Mouse (Mus musculus) natural killer cell, adult 2 months (primary cell): Measurements from ENCODE around the gene Sult6b2.
A peak's percentile ranks its signal among the peaks of the same experiment; 100 is the strongest.

Source experiments
- DNase-seq, 2 experiments: peaks; one replicate each; pipeline ENCODE4 v3.0.0; 2022; ENCODE audit warnings: low spot score in 2 of 2

Gene Sult6b2

GRCm38 (mm10) chr6:142779045-142779811 lies 25.1 kb downstream of the Sult6b2 start:
- peak; percentile 27 to 39 for DNase-seq

GRCm38 (mm10) chr6:142776935-142777334 lies 27.4 kb downstream of the Sult6b2 start:
- DNase-seq = no peak

- DNase-seq = no peak
Observed at GRCm38 (mm10) chr6:142773566-142773965, 30.7 kb downstream of the Sult6b2 start.

- DNase-seq = no peak
Observed at GRCm38 (mm10) chr6:142771643-142772042, 32.7 kb downstream of the Sult6b2 start.

- no peak for DNase-seq
Observed at GRCm38 (mm10) chr6:142769896-142770295, 34.4 kb downstream of the Sult6b2 start.

- DNase-seq = no peak
Observed at GRCm38 (mm10) chr6:142767305-142767704, 37.0 kb downstream of the Sult6b2 start.

- no peak for DNase-seq
Observed at GRCm38 (mm10) chr6:142764933-142765332, 39.4 kb downstream of the Sult6b2 start.

GRCm38 (mm10) chr6:142759633-142760032 lies 44.7 kb downstream of the Sult6b2 start:
- DNase-seq = no peak

GRCm38 (mm10) chr6:142758562-142758961 lies 45.7 kb downstream of the Sult6b2 start:
- DNase-seq = no peak

GRCm38 (mm10) chr6:142757976-142758375 lies 46.3 kb downstream of the Sult6b2 start:
- DNase-seq = no peak

- no peak for DNase-seq
Observed at GRCm38 (mm10) chr6:142757334-142757965, 46.9 kb downstream of the Sult6b2 start.

GRCm38 (mm10) chr6:142756507-142757333 lies 47.6 kb downstream of the Sult6b2 start, which contains the start of gene Cmas:
TSS of gene Cmas (plus strand) at chr6:142756686.
- DNase-seq = peak; percentile 74 to 84

GRCm38 (mm10) chr6:142752331-142753246 lies 51.7 kb downstream of the Sult6b2 start:
- DNase-seq = peak; percentile 63 to 74

- DNase-seq = no peak
Observed at GRCm38 (mm10) chr6:142751365-142751764, 52.9 kb downstream of the Sult6b2 start.

GRCm38 (mm10) chr6:142748057-142748708 lies 56.1 kb downstream of the Sult6b2 start:
- no peak for DNase-seq

- no peak for DNase-seq
Observed at GRCm38 (mm10) chr6:142747165-142747564, 57.1 kb downstream of the Sult6b2 start.

GRCm38 (mm10) chr6:142746765-142747164 lies 57.5 kb downstream of the Sult6b2 start:
- DNase-seq = no peak

- DNase-seq = no peak
Observed at GRCm38 (mm10) chr6:142745484-142745883, 58.8 kb downstream of the Sult6b2 start.

- no peak for DNase-seq
Observed at GRCm38 (mm10) chr6:142743193-142743592, 61.1 kb downstream of the Sult6b2 start.

- no peak for DNase-seq
Observed at GRCm38 (mm10) chr6:142741763-142742162, 62.5 kb downstream of the Sult6b2 start.

- DNase-seq = no peak
Observed at GRCm38 (mm10) chr6:142738637-142739036, 65.7 kb downstream of the Sult6b2 start.
